Mouse (Mus musculus): ENCODE measurements around the gene Slc13a5.

DNA sequence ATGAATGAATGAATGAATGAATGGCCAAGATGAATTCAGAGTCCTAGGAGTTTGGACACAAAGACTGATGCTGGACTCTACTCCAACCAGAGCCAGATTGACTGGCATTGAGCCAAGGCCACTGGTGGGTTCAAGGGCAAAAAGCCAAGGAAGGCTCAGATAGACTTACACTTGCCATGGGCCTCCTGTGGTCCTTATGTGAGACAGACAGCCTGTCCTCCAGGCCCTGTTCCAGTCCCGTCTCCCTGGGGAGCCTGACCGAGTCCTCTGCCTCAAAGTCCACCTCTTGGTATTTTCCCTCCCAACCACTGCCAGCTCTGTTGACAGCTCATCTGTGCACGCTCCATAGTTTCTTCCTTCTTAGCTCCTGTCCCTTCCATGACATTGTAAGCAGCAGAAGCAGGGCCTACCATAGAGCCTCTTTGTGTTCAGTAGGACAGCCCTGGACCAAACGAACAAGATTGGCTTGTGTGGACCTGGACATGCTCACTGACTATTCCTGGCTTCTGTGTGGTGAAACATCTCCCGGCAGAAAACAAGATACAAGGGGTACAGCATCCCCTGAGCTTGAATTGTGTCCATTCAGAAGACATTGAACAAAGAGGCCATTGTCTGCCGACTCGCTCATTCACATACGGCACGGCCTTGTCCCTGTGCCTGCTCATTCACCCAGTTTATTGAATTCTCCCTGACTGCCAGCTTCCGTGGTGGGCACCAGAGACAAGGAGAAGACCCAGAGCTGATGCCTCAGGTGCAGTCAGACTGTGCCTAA, 40.8 kb downstream of the Slc13a5 start:
- TF ChIP-seq POLR2A (IDR thresholded peaks at IDR 0.05; ENCODE audit: low read depth, low read length) (no peak), CTCF (conservative IDR thresholded peaks at IDR 0.05; ENCODE audit: insufficient read depth, insufficient read length, low read depth, low read length) (no peak)
